Mouse (Mus musculus) cerebellum, adult 2 months (tissue): ENCODE measurements around the gene Atp11a.

ENCODE experiments used
- CTCF ChIP-seq: fragments of 200-500 bp; IDR thresholded peaks from 2 replicates; pipeline ENCODE4 v1.5.1; 2011; ENCODE audit warnings: low read depth, mild to moderate bottlenecking, control low read depth, low read length, moderate library complexity, borderline replicate concordance; ENCODE audit not compliant: insufficient read depth
- POLR2A ChIP-seq: fragments of 200-500 bp; IDR thresholded peaks from 2 replicates; pipeline ENCODE4 v1.6.1; 2011; ENCODE audit warnings: low read length, control low read depth, borderline replicate concordance; ENCODE audit not compliant: insufficient read depth

- TF ChIP-seq CTCF (no peak), POLR2A (no peak)
These were observed 3.8 kb upstream of the Atp11a start for GRCm38 (mm10) chr8:12753054-12753453.
